Mouse (Mus musculus) liver, postnatal 0 days (tissue): ENCODE measurements at regions not wholly inside any gene's neighbourhood (a gene's known extent, or its start where the extent isn't known, plus 50 kb on each side); places are given as distances from the start of the nearest gene placed in this dataset.

Source experiments
- CTCF ChIP-seq: sonication (generic); IDR thresholded peaks from 2 replicates; pipeline ENCODE4 v1.5.1; 2016; ENCODE audit warnings: antibody characterized with exemption, low read depth
- EP300 ChIP-seq: IDR thresholded peaks from 2 replicates; pipeline ENCODE4 v1.6.1; 2016; ENCODE audit warnings: antibody characterized with exemption, low read depth, mild to moderate bottlenecking

DNA sequence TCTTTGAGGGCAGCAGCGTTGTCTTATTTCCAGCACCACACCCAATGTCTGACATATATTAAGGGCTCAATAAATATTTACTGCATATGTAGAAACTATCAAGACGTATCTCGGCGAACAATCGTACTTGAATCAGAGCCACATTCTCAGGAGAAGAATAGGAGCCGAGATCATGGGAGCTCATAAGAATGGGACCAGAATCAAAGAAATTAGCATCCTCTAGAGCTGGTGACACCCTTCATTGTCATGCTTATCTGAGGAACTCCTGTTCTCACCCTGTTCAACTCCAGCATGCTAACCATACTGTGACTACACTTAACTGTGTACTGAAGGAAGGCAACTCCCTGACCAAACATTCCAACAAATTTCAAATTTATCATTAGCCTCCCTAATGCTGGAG, 72.2 kb upstream of the Etv6 start:
- TF ChIP-seq EP300 (no peak), CTCF (no peak)
